Mouse (Mus musculus) ovary, postnatal 14 days (tissue): Measurements from ENCODE around the gene Gng3.

Experiments used
- DNase-seq: peaks from one replicate; pipeline ENCODE4 v3.0.0; 2022; ENCODE audit warnings: low spot score

Gng3 gene

DNA sequence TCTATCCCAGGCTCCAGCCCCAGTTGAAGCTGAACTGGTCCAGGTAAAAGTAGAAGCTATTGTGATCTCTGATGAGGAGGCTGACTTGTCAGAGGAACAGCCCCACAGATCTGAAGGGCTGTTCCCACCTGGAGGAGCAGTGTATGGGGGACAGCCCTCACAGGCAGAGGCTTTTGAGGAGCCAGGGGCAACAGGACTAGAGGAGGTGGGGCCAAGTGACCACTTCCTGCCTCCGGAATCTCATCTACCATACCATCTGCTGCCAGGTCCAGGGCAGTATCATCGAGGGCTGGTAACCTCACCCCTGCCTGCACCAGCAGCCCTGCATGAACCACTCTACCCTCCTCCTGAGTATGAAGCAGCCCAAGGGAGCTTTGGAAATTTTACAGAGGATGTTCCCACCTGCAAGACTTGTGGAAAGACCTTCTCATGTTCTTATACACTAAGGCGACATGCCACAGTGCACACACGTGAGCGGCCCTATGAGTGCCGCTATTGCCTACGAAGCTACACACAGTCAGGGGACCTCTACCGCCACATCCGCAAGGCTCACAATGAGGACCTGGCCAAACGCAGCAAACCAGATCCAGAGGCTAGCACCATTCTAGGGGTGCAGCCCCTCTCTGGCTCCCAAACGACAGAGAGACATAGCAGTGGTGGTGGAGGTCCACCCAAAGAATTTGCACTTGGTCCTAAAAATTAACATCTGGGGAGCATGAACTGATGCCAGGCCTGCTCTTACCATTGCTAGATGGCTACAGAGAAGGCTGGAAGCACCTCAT, 34.9 kb downstream of the Gng3 start:
- no peak for DNase-seq

DNA sequence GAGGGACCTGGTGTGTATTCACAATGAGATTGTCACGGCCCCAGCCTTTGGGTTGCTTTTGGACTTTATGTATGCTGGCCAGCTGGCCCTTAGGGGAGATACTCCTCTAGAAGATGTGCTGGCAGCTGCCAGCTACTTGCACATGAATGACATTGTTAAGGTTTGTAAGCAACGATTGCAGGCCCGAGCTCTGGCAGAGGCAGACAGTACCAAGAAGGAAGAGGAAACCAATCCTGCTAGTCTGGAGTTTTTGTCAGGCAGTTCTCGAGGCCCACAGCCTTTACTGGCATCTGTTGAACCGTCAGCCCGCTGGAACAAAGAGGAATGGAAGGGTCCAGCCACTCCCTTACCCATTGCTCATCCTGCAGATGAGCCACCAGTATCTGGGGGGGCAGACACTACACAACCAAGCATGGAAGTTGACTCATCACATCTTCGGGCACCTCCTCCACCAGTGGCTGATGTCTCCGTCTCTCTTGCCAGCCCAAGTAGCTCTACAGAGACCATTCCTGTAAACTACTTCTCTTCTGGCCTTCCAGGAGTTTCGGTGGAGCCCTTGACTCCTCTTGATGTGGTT, 35.7 kb downstream of the Gng3 start:
- DNase-seq: no peak

DNA sequence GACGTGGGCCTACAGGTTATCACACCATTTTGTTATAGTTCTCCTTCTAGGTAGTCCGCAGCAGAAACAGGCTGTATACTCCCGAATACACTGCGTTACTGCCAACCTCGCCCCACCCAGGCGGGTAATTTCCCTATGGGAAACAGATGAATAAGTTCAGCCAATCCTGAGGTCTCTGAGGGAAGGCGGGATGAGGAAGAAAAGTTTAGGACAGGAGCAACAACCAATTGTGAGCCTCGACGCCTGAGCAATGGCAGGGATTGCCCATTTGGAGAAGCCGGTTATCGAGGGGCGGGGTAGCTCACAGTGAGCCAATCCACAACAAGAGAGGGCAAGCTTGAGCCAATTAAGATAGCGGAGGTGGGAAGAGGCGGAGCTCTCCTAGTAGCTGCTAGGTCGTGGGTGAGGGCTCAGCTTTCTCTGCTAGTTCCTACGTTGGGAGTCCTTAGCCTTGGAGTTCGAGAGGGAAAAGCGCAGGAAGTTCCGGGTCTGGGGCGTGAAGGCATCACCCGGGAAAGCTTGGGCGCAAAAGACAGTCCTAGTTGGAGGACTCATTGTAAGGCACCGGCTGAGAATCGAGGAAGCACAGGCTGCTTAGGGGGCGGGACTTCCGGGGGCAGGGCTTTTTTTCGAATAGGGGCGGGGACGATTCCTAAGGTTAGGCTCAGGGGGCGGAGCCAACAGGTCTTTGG, 36.7 kb downstream of the Gng3 start, which contains the start of gene Zbtb3:
Gene Zbtb3 (plus strand): TSS at position 426 of the 692 bp plus-strand sequence.
- DNase-seq: peak; percentile 78

DNA sequence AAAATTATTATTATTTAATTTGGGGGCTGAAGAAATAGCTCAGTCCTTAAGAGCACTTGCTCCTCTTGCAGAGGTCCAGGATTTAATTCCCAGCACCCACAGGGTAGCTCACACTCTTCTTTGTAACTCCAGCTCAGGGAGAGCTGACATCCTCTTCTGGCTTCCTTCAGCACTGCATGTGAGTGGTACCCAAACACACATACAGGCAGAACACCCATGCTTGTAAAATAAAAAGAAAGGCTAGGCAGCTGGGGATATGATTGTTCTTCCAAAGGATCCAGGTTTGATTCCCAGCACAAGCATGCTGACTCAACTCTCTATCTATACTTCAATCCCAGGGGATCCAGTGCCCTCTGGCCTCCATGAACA, 40.1 kb downstream of the Gng3 start:
- DNase-seq: no peak

DNA sequence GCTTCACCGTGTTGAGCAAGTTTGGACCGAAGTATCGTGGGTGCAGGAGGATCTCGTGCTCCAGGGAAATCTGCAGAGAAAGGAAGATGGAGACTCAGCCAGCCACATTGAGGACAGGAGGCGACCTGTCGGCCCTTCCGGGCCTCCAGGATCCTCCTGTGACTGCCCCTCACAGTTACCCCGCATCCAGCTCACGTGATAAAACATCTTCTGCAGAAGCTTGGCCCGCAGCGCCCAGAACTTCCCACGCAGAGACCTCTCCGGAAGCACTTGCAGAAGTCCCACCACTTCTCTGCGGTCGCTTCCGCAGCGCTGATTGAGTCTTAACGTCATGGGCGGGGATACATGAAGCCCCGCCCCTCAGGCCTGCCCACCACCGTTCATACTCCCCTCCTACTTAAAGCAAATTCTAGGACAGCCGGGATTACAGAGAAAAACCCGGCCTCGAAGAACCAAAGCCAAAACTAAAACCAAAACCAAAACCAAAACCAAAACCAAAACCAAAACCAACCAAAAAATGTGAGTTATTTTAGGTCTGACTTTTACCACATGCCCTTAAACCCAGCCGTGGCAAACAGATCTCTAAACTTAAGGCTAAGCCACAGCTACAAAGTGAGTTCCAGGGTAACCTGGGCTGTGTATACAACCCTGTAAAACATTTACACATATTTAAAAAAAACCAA, 40.6 kb downstream of the Gng3 start, which contains the start of gene Polr2g:
Gene Polr2g (minus strand): TSS at position 314 of the 683 bp plus-strand sequence.
- DNase-seq: peak; percentile 78

DNA sequence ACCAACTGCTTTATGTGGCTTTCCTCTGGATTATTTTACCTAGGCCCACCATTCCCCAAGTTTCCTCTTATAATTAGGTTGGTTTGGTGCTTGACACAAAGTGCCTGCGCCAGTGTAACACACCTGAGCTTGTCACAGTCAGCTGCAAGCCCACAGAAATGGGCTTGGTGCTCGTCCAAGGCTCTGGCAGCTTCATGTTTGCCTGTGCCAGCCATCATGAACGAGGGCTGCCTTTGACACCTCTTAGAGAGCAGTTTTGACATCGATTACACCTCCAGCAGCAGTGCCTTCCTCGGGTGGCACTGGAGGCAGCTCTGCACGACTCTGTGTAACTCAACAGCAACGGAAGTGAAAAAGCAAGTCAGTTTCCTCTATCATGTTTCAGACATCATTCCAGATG, 48.8 kb downstream of the Gng3 start:
- no peak for DNase-seq

DNA sequence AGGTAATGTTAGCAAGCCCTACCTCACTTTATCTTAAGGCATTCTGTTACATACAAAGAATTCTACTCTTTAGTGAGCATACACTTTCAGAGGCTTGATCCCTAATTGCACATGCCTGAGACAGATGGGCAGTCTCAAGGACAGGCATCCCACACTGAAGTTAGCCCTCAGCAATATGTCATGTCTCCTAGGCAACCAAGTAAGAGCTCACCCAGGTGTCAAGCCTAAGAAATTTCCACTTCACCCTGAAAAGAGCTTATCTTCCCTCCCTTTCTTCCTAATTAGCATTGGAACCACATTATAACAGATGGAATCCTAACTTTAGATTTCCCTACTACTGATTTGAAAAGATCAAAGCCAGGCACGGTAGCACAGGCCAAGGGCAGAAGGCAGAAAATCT, 49.8 kb downstream of the Gng3 start:
- DNase-seq: no peak

DNA sequence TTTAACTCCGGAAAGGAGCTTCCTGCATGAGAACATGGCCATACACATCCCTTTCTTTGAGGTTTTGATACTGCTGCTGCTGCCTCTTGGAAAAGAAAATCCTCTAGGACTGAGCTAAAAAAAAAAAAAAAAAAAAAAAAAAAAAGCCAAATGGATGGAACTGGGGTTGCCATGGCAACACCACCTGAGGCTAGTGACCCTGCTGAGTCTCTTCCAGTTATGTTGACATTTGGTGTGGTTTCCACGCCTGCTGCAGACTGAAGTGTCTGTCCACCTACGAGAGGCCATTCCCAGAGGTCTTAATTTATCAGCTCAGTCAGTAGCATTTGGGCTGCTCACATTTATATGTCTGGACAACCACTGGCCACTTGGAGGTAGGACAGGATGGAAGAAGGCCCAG, 50.5 kb downstream of the Gng3 start:
- no peak for DNase-seq
